Mouse (Mus musculus): ENCODE measurements at regions not wholly inside any gene's neighbourhood (a gene's known extent, or its start where the extent isn't known, plus 50 kb on each side); places are given as distances from the start of the nearest gene placed in this dataset.
A peak's percentile ranks its signal among the peaks of the same experiment; 100 is the strongest.

DNA sequence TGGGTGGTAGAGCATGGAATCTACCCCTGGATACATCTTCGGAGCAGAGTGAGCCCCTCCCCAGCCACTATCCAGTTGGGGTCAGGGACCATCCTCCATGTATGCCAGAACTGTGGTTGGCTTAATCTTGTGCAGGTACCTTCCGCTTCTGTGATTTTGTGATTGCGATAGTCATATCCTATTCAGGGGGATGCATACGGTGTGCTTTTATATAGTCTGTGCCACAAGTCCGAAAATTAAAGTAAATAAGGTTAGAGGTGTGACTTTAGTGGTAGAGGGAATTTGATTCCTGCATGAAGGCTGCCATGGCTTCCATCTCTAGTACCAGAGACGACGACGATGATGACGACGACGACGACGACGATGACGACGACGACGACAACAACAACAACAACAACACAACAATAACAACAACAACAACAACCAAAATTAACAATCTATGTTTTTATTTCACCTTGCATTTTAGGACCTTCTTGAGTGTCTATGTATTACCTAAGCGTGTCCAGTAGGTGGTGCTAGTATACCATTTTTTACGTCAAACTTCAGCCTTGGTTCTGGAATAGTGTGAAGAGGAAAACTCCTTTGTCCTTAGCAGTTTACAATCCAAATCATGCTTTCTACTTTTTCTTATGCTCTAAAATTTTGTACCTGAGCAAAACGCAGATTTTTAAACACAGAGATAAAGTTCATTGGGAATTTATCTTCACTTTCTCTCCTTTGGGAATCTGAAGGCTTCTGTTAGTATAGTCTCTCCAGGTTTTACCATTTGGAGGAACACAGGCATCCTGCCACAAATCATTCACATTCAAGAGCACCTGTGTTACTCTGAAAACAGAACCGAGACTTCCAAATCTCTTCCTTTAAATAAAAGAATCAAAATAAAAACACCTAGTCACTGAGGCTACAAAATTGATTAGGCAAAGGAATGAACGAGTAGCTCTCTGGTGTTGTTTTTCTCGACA, 224.5 kb downstream of the Ankrd16 start:
- Histone ChIP-seq H3K9ac (replicated peaks) (no peak overlapping the region), H3K4me3 (ENCODE audit: low read depth, low read length) (no peak overlapping the region), H3K9me3 (ENCODE audit: low read length) (no peaks in the 10 kb centered on the region), H3K27me3 (ENCODE audit: insufficient read depth, low read length) (no peaks in the 10 kb centered on the region), H3K4me1 (ENCODE audit: insufficient read depth) (no peaks in the 10 kb centered on the region), H3K27ac (ENCODE audit: low read depth) (no peak overlapping the region), H3K36me3 (replicated peaks; ENCODE audit: insufficient read depth, low read length) (no peaks in the 10 kb centered on the region), H3K4me2 (ENCODE audit: low read depth, low read length) (no peak overlapping the region)
- 27% methylated on average over 24 of the region's 24 CpGs for WGBS (ENCODE audit: insufficient replicate concordance)
- peak; percentile 79 for TF ChIP-seq CTCF (IDR thresholded peaks at IDR 0.05; ENCODE audit: low read depth)
- TF ChIP-seq EP300 (IDR thresholded peaks at IDR 0.05; ENCODE audit: low read depth) = no peak
- DNase-seq (no peak), ATAC-seq (no peak)

DNA sequence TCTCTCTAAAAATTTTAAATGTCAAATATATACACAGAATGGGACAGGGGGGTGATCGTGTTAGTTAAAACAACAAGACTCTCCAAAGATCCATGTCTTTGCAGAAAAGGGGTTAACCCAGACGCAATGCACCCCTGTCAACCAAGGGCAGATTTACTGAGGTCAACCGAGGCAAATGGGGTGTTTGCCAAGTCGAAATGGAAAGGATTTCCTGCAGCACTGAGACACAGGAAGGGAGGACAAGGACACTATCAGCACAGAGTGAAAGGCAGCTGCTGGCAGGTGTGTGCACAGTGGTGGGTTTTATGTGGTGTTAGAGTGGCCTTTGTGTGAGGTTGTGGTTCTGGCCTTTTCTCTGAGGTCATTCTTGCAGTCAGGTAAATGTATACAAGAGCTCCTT, 226.7 kb downstream of the Ankrd16 start:
- H3K4me2 ChIP-seq (ENCODE audit: low read depth, low read length) = no peak overlapping the region
- TF ChIP-seq CTCF (IDR thresholded peaks at IDR 0.05; ENCODE audit: low read depth) = no peak
- TF ChIP-seq EP300 (IDR thresholded peaks at IDR 0.05; ENCODE audit: low read depth) = no peak
- no peak overlapping the region for H3K9ac ChIP-seq (replicated peaks)
- no peaks in the 10 kb centered on the region for H3K27me3 ChIP-seq (ENCODE audit: insufficient read depth, low read length)
- H3K4me1 ChIP-seq (ENCODE audit: insufficient read depth) = no peaks in the 10 kb centered on the region
- no peak overlapping the region for H3K27ac ChIP-seq (ENCODE audit: low read depth)
- H3K4me3 ChIP-seq (ENCODE audit: low read depth, low read length) = no peak overlapping the region
- 30% methylated on average over 4 of the region's 4 CpGs for WGBS (ENCODE audit: insufficient replicate concordance)
- ATAC-seq = no peak
- no peaks in the 10 kb centered on the region for H3K9me3 ChIP-seq (ENCODE audit: low read length)
- DNase-seq = no peak
- no peaks in the 10 kb centered on the region for H3K36me3 ChIP-seq (replicated peaks; ENCODE audit: insufficient read depth, low read length)

DNA sequence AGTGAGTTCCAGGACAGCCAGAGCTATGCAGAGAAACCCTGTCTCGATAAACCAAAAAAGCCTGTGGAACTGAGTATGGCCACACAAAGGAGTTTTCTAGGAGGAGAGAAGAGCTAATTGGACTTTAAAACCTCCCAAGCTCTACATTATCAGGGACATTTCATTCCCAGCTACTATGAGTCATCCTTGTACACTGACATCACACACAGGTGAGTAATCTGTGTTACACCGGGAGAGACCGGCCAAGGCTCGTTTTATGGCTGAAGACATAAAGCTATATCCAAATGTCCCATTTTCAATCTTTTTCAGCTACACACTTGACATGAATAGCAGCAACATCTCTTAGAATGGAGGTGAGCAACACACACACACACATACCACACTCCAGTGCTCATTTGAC, 229.5 kb downstream of the Ankrd16 start:
- H3K27me3 ChIP-seq (ENCODE audit: insufficient read depth, low read length) = no peaks in the 10 kb centered on the region

DNA sequence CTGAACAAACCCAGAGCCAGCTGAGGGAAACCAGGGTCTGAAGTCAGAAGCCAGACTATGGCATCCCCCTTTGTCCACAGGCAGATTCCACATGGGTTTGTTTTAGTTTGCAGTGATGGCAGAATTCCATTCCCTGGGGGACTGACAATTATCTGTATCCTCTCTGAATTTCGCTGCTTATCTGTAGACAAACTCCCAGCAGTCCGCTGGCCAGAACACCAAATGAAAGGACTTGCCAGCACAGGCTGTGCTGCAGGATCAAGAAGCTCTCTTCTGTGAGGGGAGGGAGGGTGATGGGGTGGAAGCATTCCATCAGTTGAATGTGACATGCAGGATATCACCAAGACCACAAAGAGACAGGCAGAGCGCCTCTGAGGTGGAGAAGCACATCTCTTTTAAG, 233.8 kb downstream of the Ankrd16 start:
- no peaks in the 10 kb centered on the region for H3K27me3 ChIP-seq (ENCODE audit: insufficient read depth, low read length)
- H3K36me3 ChIP-seq (replicated peaks; ENCODE audit: insufficient read depth, low read length) = no peaks in the 10 kb centered on the region
- no peak overlapping the region for H3K27ac ChIP-seq (ENCODE audit: low read depth)
- no peak overlapping the region for H3K9ac ChIP-seq (replicated peaks)
- 23% methylated on average over 3 of the region's 3 CpGs for WGBS (ENCODE audit: insufficient replicate concordance)
- no peaks in the 10 kb centered on the region for H3K9me3 ChIP-seq (ENCODE audit: low read length)
- H3K4me2 ChIP-seq (ENCODE audit: low read depth, low read length) = no peak overlapping the region
- DNase-seq (no peak), ATAC-seq (no peak)
- no peak overlapping the region for H3K4me3 ChIP-seq (ENCODE audit: low read depth, low read length)
- H3K4me1 ChIP-seq (ENCODE audit: insufficient read depth) = no peaks in the 10 kb centered on the region
- TF ChIP-seq EP300 (IDR thresholded peaks at IDR 0.05; ENCODE audit: low read depth) (no peak), CTCF (IDR thresholded peaks at IDR 0.05; ENCODE audit: low read depth) (no peak)

More for the DNA sequence above, 229.5 kb downstream of the Ankrd16 start:
- Histone ChIP-seq H3K4me3 (ENCODE audit: low read depth, low read length) (no peak overlapping the region), H3K4me2 (ENCODE audit: low read depth, low read length) (no peak overlapping the region), H3K27ac (ENCODE audit: low read depth) (no peak overlapping the region), H3K9me3 (ENCODE audit: low read length) (no peaks in the 10 kb centered on the region), H3K4me1 (ENCODE audit: insufficient read depth) (no peaks in the 10 kb centered on the region), H3K36me3 (replicated peaks; ENCODE audit: insufficient read depth, low read length) (no peaks in the 10 kb centered on the region), H3K9ac (replicated peaks) (no peak overlapping the region)
- ATAC-seq (no peak), DNase-seq (no peak)
- WGBS (ENCODE audit: insufficient replicate concordance) = 72% methylated on average over 4 of the region's 4 CpGs
- TF ChIP-seq EP300 (IDR thresholded peaks at IDR 0.05; ENCODE audit: low read depth) (no peak), CTCF (IDR thresholded peaks at IDR 0.05; ENCODE audit: low read depth) (no peak)

DNA sequence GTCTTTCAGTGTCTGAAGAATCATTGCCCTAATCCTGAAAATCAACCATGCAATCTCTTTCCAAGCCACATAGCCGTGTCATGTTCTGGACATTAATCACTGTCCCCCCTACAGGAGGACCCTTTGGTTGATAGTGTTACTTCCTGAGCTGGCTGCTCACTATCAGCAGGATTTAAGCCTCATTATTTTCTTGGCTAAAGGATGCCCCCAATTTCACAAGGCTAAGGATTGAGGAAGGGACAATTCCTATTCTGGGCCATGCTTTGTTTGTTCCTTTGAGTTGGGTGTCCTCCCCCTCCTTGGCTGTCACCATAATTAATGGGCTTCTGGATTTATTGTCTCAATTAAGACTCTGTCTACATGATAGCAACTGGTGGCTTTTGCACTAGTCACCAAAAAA, 241.9 kb downstream of the Ankrd16 start:
- H3K4me1 ChIP-seq (ENCODE audit: insufficient read depth) = no peaks in the 10 kb centered on the region
- no peak for DNase-seq
- no peak overlapping the region for H3K27ac ChIP-seq (ENCODE audit: low read depth)
- no peak overlapping the region for H3K4me3 ChIP-seq (ENCODE audit: low read depth, low read length)
- TF ChIP-seq CTCF (IDR thresholded peaks at IDR 0.05; ENCODE audit: low read depth) (no peak), EP300 (IDR thresholded peaks at IDR 0.05; ENCODE audit: low read depth) (peak; percentile 12; the same call in 1 of the 2 replicates)
- H3K9ac ChIP-seq (replicated peaks) = no peak overlapping the region
- ATAC-seq = no peak
- H3K27me3 ChIP-seq (ENCODE audit: insufficient read depth, low read length) = no peaks in the 10 kb centered on the region
- WGBS (ENCODE audit: insufficient replicate concordance) = 48% methylated on average over 1 of the region's 1 CpGs
- H3K36me3 ChIP-seq (replicated peaks; ENCODE audit: insufficient read depth, low read length) = no peaks in the 10 kb centered on the region
- no peak overlapping the region for H3K4me2 ChIP-seq (ENCODE audit: low read depth, low read length)
- H3K9me3 ChIP-seq (ENCODE audit: low read length) = no peaks in the 10 kb centered on the region

DNA sequence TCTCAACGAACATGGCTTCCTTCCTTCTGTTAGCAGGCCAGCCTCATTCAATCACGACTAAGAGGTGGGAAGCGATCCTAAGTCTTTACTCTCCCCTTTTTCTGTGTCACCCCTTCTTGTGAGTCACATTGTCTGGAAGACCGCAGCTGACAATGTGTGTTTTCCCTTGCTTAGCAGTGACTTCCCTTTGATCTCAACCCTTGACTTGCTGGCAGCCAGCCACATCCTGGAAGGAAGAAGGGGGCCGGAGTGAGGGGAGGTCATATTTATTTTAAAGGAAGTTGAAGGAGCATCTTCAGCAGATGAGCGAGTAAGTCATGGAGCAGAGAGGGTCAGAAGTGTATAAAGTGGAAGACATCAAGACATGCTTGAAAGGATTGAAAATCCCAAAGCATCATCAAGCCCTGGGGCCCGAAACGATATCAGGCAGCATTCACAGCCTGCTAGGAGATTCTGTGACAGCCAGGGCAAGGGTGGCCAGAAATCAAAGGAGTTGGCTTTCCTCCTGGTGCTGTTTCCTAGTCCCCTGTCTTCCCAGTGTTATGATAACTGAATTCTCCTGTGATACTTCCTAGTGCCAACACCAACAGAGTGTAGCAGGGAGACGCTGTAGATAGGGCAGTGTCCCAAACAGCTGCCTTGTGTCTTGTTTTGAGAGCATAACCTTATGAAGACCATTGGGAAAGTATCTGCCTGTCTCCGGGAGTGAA, 245.9 kb downstream of the Ankrd16 start:
- Histone ChIP-seq H3K4me2 (ENCODE audit: low read depth, low read length) (no peak overlapping the region), H3K27me3 (ENCODE audit: insufficient read depth, low read length) (no peaks in the 10 kb centered on the region), H3K4me1 (ENCODE audit: insufficient read depth) (no peaks in the 10 kb centered on the region), H3K4me3 (ENCODE audit: low read depth, low read length) (no peak overlapping the region), H3K9me3 (ENCODE audit: low read length) (no peaks in the 10 kb centered on the region), H3K36me3 (replicated peaks; ENCODE audit: insufficient read depth, low read length) (no peaks in the 10 kb centered on the region), H3K27ac (ENCODE audit: low read depth) (peak overlapping the region; percentile 55), H3K9ac (replicated peaks) (no peak overlapping the region)
- ATAC-seq (peak; percentile 74), DNase-seq (peak; percentile 44)
- TF ChIP-seq EP300 (IDR thresholded peaks at IDR 0.05; ENCODE audit: low read depth) = peak; percentile 52; the same call in 1 of the 2 replicates
- TF ChIP-seq CTCF (IDR thresholded peaks at IDR 0.05; ENCODE audit: low read depth) = no peak
- 29% methylated on average over 10 of the region's 10 CpGs for WGBS (ENCODE audit: insufficient replicate concordance)

Data from liver, postnatal 0 days (tissue).